Mouse (Mus musculus): ENCODE results near the gene Cog5. TPM values are rescaled to one million over a fixed set of nuclear protein-coding genes. Genes with fewer than 3 reads are reported as not detected.

Cog5 gene
- polyA plus RNA-seq, 1 experiment, result 7.3 TPM

DNA sequence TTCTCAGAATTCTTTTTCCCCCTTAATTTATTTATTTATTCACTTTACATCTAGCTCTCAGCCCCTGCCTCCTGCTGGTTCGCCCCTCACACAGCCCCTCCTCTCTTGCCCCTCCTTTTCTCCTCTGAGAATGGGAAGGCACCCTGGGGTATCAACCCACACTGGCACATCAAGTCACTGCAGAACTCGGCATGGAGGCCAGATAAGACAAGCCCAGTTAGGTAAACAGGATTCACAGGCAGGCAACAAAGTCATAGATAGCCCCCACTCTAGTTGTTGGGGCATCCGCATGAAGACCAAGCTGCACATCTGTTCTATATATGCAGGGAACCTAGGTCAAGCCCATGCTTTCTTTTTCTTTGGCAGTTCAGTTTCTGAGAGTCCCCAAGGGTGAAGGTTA, 12.5 kb downstream of the Cog5 start:
- H3K4me1 ChIP-seq (ENCODE audit: control insufficient read depth, insufficient read depth, insufficient read length, low read length), result no peaks in the 10 kb centered on the region; the same call in 1 of the 2 replicates
- H3K36me3 ChIP-seq (ENCODE audit: control insufficient read depth, insufficient read depth, low read length), result peaks cover 28% of the 10 kb centered on the region
- WGBS, result 76% methylated on average over 3 of the region's 3 CpGs
- H3K4me3 ChIP-seq (ENCODE audit: low read depth, low read length), result no peak overlapping the region
- H3K27ac ChIP-seq (ENCODE audit: insufficient read depth, low read depth, low read length), result no peak overlapping the region
- no peaks in the 10 kb centered on the region for H3K27me3 ChIP-seq (ENCODE audit: control insufficient read depth, insufficient read depth, low read length)
- TF ChIP-seq POLR2A (IDR thresholded peaks at IDR 0.05; ENCODE audit: low read depth, low read length) (no peak), CTCF (IDR thresholded peaks at IDR 0.05; ENCODE audit: extremely low read depth, insufficient read length, insufficient replicate concordance, low read depth, low read length) (no peak)

DNA sequence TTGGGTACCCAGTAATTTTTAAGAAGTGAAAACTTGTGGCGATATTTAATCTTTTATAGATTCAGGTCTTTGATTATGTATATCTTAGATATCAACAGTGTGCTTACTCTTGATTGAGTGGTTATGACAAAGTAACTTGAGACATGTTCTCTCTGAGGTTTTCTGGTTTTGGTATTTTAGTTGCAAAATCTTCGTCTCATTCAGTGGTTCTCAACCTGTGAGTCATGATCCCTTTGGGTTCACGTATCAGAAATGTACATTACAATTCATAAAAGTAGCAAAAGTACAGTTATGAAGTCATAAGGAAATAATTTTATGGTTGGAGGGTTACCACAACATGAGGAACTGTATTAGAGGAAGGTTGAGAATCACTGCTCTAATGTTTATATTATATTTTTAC, 32.0 kb downstream of the Cog5 start:
- Histone ChIP-seq H3K27ac (ENCODE audit: insufficient read depth, low read depth, low read length) (no peak overlapping the region), H3K4me3 (ENCODE audit: low read depth, low read length) (no peak overlapping the region), H3K4me1 (ENCODE audit: control insufficient read depth, insufficient read depth, insufficient read length, low read length) (no peaks in the 10 kb centered on the region), H3K36me3 (ENCODE audit: control insufficient read depth, insufficient read depth, low read length) (peaks cover 7% of the 10 kb centered on the region), H3K27me3 (ENCODE audit: control insufficient read depth, insufficient read depth, low read length) (no peaks in the 10 kb centered on the region)
- no peak for TF ChIP-seq CTCF (IDR thresholded peaks at IDR 0.05; ENCODE audit: extremely low read depth, insufficient read length, insufficient replicate concordance, low read depth, low read length)
- no peak for TF ChIP-seq POLR2A (IDR thresholded peaks at IDR 0.05; ENCODE audit: low read depth, low read length)
- 90% methylated on average over 3 of the region's 3 CpGs for WGBS

DNA sequence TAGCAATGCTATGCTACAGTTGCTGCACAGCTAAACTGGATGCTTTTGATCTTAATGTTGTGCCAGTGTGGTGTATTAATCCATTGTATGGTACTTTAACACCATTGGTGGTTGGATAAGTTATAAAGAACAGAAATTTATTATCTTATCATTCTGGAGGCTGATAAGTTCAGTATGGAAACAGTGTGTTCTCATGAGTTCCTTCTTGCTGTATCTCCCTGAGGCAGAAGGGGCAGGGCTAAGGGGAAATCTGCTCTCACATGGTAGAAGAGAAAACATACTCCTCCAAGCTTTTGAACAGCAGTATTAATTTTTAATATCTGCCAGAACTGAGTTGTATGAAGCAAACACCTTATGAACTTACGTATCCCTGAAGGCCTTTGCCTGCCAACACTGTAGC, 38.6 kb downstream of the Cog5 start:
- no peak overlapping the region for H3K4me3 ChIP-seq (ENCODE audit: low read depth, low read length)
- no peak overlapping the region for H3K27ac ChIP-seq (ENCODE audit: insufficient read depth, low read depth, low read length)
- H3K27me3 ChIP-seq (ENCODE audit: control insufficient read depth, insufficient read depth, low read length), result no peaks in the 10 kb centered on the region
- no peaks in the 10 kb centered on the region for H3K4me1 ChIP-seq (ENCODE audit: control insufficient read depth, insufficient read depth, insufficient read length, low read length)
- WGBS, result 38% methylated on average over 1 of the region's 1 CpGs
- TF ChIP-seq CTCF (IDR thresholded peaks at IDR 0.05; ENCODE audit: extremely low read depth, insufficient read length, insufficient replicate concordance, low read depth, low read length) (no peak), POLR2A (IDR thresholded peaks at IDR 0.05; ENCODE audit: low read depth, low read length) (no peak)
- peaks cover under 1% of the 10 kb centered on the region for H3K36me3 ChIP-seq (ENCODE audit: control insufficient read depth, insufficient read depth, low read length)

DNA sequence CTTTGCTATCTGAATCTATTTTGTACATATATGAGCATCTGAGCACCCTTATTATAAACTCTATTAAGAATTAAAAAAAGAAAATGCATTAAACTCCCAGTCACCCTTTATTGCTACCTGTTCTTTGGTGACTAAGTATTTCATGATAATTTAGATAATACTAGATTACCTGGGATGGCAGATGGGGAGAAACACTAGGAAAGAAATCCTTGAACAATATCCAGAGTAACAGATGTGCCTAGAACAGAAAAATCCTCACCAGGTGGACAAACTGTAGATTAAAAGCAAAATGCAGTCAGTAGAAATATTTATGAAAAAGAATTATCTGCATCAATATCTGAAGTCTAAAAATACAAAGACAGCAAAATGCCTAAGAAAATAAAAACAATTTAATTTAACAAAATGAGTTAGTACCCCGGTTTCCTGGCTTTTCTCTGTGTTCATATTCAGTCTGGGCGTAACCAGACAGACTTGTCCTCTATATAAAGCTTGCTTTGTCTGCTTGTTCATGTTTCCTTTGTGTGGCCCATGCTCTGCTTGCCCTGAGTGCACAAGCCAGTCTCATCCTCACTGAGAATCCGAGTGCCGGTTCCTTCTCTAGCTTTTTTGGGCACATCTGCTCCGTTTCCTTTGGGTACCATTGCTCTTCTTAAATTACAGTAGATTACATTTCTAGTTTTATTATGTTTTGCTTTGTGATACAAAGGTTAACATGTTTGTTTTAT, 46.1 kb downstream of the Cog5 start:
- TF ChIP-seq POLR2A (IDR thresholded peaks at IDR 0.05; ENCODE audit: low read depth, low read length), result no peak
- no peak for TF ChIP-seq CTCF (IDR thresholded peaks at IDR 0.05; ENCODE audit: extremely low read depth, insufficient read length, insufficient replicate concordance, low read depth, low read length)
- 0 out of 2 replicates have a peak, but pooled peaks cover 2% of the 10 kb centered on the region for H3K4me1 ChIP-seq (ENCODE audit: control insufficient read depth, insufficient read depth, insufficient read length, low read length)
- 46% methylated on average over 5 of the region's 5 CpGs for WGBS
- no peak overlapping the region for H3K27ac ChIP-seq (ENCODE audit: insufficient read depth, low read depth, low read length)
- no peak overlapping the region for H3K4me3 ChIP-seq (ENCODE audit: low read depth, low read length)
- H3K36me3 ChIP-seq (ENCODE audit: control insufficient read depth, insufficient read depth, low read length), result no peaks in the 10 kb centered on the region; the same call in 1 of the 2 replicates
- no peaks in the 10 kb centered on the region for H3K27me3 ChIP-seq (ENCODE audit: control insufficient read depth, insufficient read depth, low read length)

DNA sequence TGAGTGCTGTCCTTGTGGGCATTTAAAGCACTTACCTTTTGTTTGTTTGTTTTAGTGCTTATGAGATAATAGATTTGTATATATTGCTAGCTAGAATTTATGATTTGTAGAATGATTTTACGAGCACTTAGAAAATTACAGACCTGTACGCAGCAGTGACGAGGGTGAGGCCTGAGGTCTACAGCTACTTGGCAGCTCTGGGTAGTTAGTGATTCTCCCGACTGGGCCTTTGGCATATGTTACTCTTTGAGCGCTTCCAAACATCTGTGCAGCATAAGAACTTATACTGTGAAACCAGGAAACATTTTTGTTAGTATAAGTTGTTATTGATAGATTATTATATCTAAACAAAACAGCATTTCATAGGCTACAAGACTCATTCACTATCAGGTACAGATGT, 46.7 kb downstream of the Cog5 start:
- no peaks in the 10 kb centered on the region for H3K27me3 ChIP-seq (ENCODE audit: control insufficient read depth, insufficient read depth, low read length)
- 0 out of 2 replicates have a peak, but pooled peaks cover 2% of the 10 kb centered on the region for H3K4me1 ChIP-seq (ENCODE audit: control insufficient read depth, insufficient read depth, insufficient read length, low read length)
- TF ChIP-seq POLR2A (IDR thresholded peaks at IDR 0.05; ENCODE audit: low read depth, low read length) (no peak), CTCF (IDR thresholded peaks at IDR 0.05; ENCODE audit: extremely low read depth, insufficient read length, insufficient replicate concordance, low read depth, low read length) (no peak)
- no peak overlapping the region for H3K27ac ChIP-seq (ENCODE audit: insufficient read depth, low read depth, low read length)
- H3K36me3 ChIP-seq (ENCODE audit: control insufficient read depth, insufficient read depth, low read length), result no peaks in the 10 kb centered on the region; the same call in 1 of the 2 replicates
- WGBS, result 27% methylated on average over 5 of the region's 5 CpGs
- no peak overlapping the region for H3K4me3 ChIP-seq (ENCODE audit: low read depth, low read length)

DNA sequence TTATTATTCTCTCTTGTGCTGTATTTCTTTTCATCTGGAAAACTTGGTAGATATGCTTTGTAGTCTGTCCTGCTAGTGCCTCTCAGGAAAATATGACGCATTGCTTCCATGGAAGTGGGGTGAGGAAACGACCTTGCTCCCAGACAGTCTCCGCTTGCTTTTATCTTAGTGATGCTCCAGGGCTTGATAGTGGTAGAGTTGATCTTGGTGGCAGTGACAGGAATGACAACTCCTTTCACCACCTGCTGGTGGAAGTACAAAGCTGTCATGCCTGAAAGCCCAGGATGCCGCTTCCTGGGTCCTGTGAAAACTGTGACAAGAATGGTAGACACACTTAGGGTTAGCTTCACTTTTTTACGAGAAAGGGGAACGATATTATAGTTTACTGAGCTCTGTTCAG, 49.2 kb downstream of the Cog5 start:
- H3K36me3 ChIP-seq (ENCODE audit: control insufficient read depth, insufficient read depth, low read length), result no peaks in the 10 kb centered on the region
- no peak overlapping the region for H3K27ac ChIP-seq (ENCODE audit: insufficient read depth, low read depth, low read length)
- H3K4me3 ChIP-seq (ENCODE audit: low read depth, low read length), result no peak overlapping the region
- whole genome bisulfite sequencing, result 82% methylated on average over 6 of the region's 6 CpGs
- no peak for TF ChIP-seq POLR2A (IDR thresholded peaks at IDR 0.05; ENCODE audit: low read depth, low read length)
- TF ChIP-seq CTCF (IDR thresholded peaks at IDR 0.05; ENCODE audit: extremely low read depth, insufficient read length, insufficient replicate concordance, low read depth, low read length), result peak; percentile 19; the same call in 1 of the 2 replicates
- 0 out of 2 replicates have a peak, but pooled peaks cover 2% of the 10 kb centered on the region for H3K4me1 ChIP-seq (ENCODE audit: control insufficient read depth, insufficient read depth, insufficient read length, low read length)
- no peaks in the 10 kb centered on the region for H3K27me3 ChIP-seq (ENCODE audit: control insufficient read depth, insufficient read depth, low read length)

DNA sequence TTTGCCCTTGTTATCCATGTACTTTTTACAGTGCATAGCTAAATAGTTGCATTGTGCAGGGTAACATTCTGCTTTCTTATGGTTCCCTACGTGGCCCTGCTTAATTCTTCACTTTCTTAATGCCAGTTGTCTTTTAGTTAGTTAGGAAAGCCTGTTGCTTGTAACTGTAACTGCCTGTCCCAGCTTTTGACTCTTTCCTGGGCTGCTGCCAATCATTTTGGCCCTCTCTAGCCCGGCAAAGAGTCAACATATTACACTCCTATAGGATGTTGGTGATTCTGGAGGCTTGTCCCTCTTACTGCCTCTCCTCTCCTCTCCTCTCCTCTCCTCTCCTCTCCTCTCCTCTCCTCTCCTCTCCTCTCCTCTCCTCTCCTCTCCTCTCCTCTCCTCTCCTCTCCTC, 51.5 kb downstream of the Cog5 start:
- no peak for TF ChIP-seq CTCF (IDR thresholded peaks at IDR 0.05; ENCODE audit: extremely low read depth, insufficient read length, insufficient replicate concordance, low read depth, low read length)
- no peak for TF ChIP-seq POLR2A (IDR thresholded peaks at IDR 0.05; ENCODE audit: low read depth, low read length)
- no peak overlapping the region for H3K27ac ChIP-seq (ENCODE audit: insufficient read depth, low read depth, low read length)
- WGBS, result 43% methylated on average over 2 of the region's 2 CpGs

More for the DNA sequence above, 51.5 kb downstream of the Cog5 start:
- H3K4me1 ChIP-seq (ENCODE audit: control insufficient read depth, insufficient read depth, insufficient read length, low read length), result no peaks in the 10 kb centered on the region
- no peak overlapping the region for H3K4me3 ChIP-seq (ENCODE audit: low read depth, low read length)
- no peaks in the 10 kb centered on the region for H3K27me3 ChIP-seq (ENCODE audit: control insufficient read depth, insufficient read depth, low read length)
- no peaks in the 10 kb centered on the region for H3K36me3 ChIP-seq (ENCODE audit: control insufficient read depth, insufficient read depth, low read length)

All from small intestine, adult 2 months (tissue).